Comparison of ENCODE assay signal across 1 mouse cellular context in genomic region chr13:55449679-55450441, GRCm38 (mm10).
TF ChIP-seq lines count a peak whose summit lies in the region.

No protein-coding gene starts in this region.

TF ChIP-seq in ES-E14, 5 proteins besides CTCF, POLR2A, EP300 and RAD21:
- TF ChIP-seq HCFC1 (IDR thresholded peaks at IDR 0.05; ENCODE audit: borderline replicate concordance, insufficient read depth, low read length), result no peak
- TF ChIP-seq MAFK (IDR thresholded peaks at IDR 0.05; ENCODE audit: insufficient read depth, low read depth, low read length), result no peak
- no peak for TF ChIP-seq ZC3H11A (IDR thresholded peaks at IDR 0.05; ENCODE audit: borderline replicate concordance, low read depth, low read length)
- no peak for TF ChIP-seq ZNF384 (IDR thresholded peaks at IDR 0.05; ENCODE audit: low read depth, low read length)
- no peak for TF ChIP-seq CHD2 (IDR thresholded peaks at IDR 0.05; ENCODE audit: low read depth, low read length)
